Mouse (Mus musculus) liver, embryonic 16.5 days (tissue): ENCODE measurements at regions not wholly inside any gene's neighbourhood (a gene's known extent, or its start where the extent isn't known, plus 50 kb on each side); places are given as distances from the start of the nearest gene placed in this dataset.

ENCODE experiments used
- ATAC-seq: fragments of 200-750 bp; cut with Nextera tagmentation; 2 replicates; pipeline ENCODE4 v1.8.0; 2017; ENCODE audit warnings: low read depth, mild to moderate bottlenecking, moderate number of reproducible peaks, moderate library complexity
- H3K27ac ChIP-seq: fragments of 300-500 bp; sonication (generic); 2 replicates; pipeline ENCODE4 v1.5.1; 2014; ENCODE audit warnings: mild to moderate bottlenecking, low read length
- H3K27me3 ChIP-seq: fragments of 300-500 bp; sonication (generic); 2 replicates; pipeline ENCODE4 v1.6.1; 2014; ENCODE audit warnings: low read depth, low read length, mixed read lengths; ENCODE audit not compliant: control insufficient read depth, insufficient read depth
- H3K36me3 ChIP-seq: fragments of 300-500 bp; sonication (generic); 2 replicates; pipeline ENCODE4 v1.6.1; 2014; ENCODE audit warnings: mild to moderate bottlenecking; ENCODE audit not compliant: control insufficient read depth, insufficient read depth
- H3K4me1 ChIP-seq: fragments of 300-500 bp; sonication (generic); 2 replicates; pipeline ENCODE4 v1.6.1; 2014; ENCODE audit warnings: low read depth, low read length, mixed read lengths; ENCODE audit not compliant: control insufficient read depth
- H3K4me2 ChIP-seq: fragments of 300-500 bp; sonication (generic); 2 replicates; pipeline ENCODE4 v1.6.1; 2014; ENCODE audit warnings: low read depth, low read length, mixed read lengths
- H3K4me3 ChIP-seq: fragments of 300-500 bp; sonication (generic); 2 replicates; pipeline ENCODE4 v1.5.1; 2014; ENCODE audit warnings: low read depth, mild to moderate bottlenecking, low read length
- H3K9ac ChIP-seq: fragments of 300-500 bp; sonication (generic); 2 replicates; pipeline ENCODE4 v1.6.1; 2014; ENCODE audit warnings: low read depth, low read length
- H3K9me3 ChIP-seq: fragments of 300-500 bp; sonication (generic); replicated peaks from 2 replicates; pipeline ENCODE4 v1.6.1; 2016; ENCODE audit warnings: low read length; ENCODE audit not compliant: control insufficient read depth
- WGBS: fragments of 180-500 bp; shearing (Covaris S2); extraction: QIAGEN DNeasy Blood & Tissue Kit; methylation state at CpG from one replicate; pipeline ENCODE4 v1.1.7; 2014; ENCODE audit not compliant: insufficient replicate concordance; 5-methylcytosine and 5-hydroxymethylcytosine counted together

DNA sequence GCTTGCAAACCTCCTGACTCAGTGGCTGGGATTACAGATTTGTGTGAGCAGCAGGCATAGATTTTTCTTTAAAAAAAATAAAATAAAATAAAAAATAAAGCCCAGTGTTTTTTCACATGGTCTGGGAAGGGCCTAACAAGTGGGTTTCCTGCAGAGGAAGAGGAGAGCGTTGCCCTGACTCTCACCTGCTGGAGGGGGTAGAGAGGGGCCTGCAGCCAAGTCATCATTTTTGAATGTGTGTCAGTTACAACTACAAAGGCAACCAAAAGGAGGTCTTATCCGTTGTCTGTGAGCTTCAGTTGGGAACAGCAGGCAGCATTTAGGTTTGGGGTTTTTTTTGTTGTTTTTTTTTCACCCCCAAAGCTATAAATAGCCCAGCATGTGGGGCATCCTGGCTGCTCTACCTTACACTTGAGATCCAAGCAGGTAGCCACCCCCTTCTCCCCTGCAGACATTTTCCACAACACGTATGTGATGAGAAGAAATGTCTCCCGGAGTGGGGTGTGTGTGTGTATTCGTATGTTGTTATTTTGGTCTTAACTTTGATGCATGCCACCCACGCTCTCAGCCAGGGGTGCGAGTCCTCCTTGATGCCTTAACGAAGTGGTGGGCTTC, 285.7 kb upstream of the 4930412O13Rik start:
- H3K9me3 ChIP-seq, result no peaks in the 10 kb centered on the region
- H3K9ac ChIP-seq, result no peak overlapping the region
- H3K27me3 ChIP-seq, result no peaks in the 10 kb centered on the region
- no peak for ATAC-seq
- H3K27ac ChIP-seq, result no peak overlapping the region
- no peak overlapping the region for H3K4me2 ChIP-seq
- WGBS, result 63% methylated on average over 8 of the region's 8 CpGs
- no peaks in the 10 kb centered on the region for H3K36me3 ChIP-seq
- no peaks in the 10 kb centered on the region for H3K4me1 ChIP-seq
- H3K4me3 ChIP-seq, result no peak overlapping the region

DNA sequence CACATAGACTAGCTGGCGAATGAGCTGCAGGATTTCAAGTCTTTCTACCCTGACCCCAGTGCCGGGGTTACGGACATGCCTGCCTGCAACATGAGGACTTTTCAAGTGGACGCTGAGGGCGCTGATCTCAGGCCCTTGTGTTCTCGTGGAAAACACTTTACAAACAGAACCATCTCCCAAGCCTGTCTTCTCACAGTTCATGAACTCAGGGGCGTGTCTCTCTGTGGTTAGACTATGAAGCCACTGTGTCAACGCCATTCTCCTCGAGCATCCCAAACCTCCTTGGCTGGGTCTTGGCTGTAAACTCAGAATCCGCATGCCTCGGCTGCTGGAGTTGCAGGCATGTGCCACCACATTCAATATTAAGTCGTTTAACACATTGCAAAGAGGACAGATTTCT, 284.9 kb upstream of the 4930412O13Rik start:
- Histone ChIP-seq H3K27ac (no peak overlapping the region), H3K4me3 (no peak overlapping the region), H3K9ac (no peak overlapping the region), H3K4me2 (no peak overlapping the region), H3K36me3 (no peaks in the 10 kb centered on the region), H3K9me3 (no peaks in the 10 kb centered on the region), H3K4me1 (no peaks in the 10 kb centered on the region), H3K27me3 (no peaks in the 10 kb centered on the region)
- ATAC-seq, result no peak
- 56% methylated on average over 12 of the region's 12 CpGs for WGBS

GRCm38 (mm10) chr2:9604984-9605383, 276.1 kb upstream of the 4930412O13Rik start:
- Histone ChIP-seq H3K27ac (no peak overlapping the region), H3K4me2 (no peak overlapping the region), H3K9ac (no peak overlapping the region), H3K4me1 (no peaks in the 10 kb centered on the region), H3K27me3 (no peaks in the 10 kb centered on the region), H3K36me3 (no peaks in the 10 kb centered on the region), H3K9me3 (no peaks in the 10 kb centered on the region), H3K4me3 (no peak overlapping the region)
- WGBS, result 74% methylated on average over 6 of the region's 6 CpGs
- ATAC-seq, result no peak

GRCm38 (mm10) chr2:9607547-9607946, 273.5 kb upstream of the 4930412O13Rik start:
- H3K27me3 ChIP-seq, result no peaks in the 10 kb centered on the region
- no peaks in the 10 kb centered on the region for H3K36me3 ChIP-seq
- no peak overlapping the region for H3K4me2 ChIP-seq
- ATAC-seq, result no peak
- no peaks in the 10 kb centered on the region for H3K4me1 ChIP-seq
- WGBS, result 50% methylated on average over 2 of the region's 2 CpGs
- H3K9me3 ChIP-seq, result no peaks in the 10 kb centered on the region
- no peak overlapping the region for H3K27ac ChIP-seq
- H3K9ac ChIP-seq, result no peak overlapping the region
- no peak overlapping the region for H3K4me3 ChIP-seq

DNA sequence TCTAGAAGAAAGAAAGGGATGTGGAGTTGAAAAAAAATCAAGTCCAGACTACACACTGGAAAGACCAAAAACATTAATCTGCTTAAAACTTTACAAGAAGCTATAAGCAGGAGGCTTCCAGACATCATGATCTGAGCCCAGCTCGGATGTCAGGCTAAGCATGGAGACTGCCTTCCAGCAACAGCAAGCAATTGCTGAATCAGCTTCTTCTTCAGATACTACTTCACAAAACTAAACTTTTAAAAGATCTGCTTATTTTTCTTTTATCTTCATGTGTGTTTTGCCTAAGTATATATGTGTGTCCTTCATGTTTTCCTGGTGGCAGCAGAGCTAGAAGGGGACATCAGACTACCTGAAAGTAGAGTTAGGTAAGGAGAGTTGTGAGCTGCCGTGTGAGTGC, 266.6 kb upstream of the 4930412O13Rik start:
- Histone ChIP-seq H3K27me3 (no peaks in the 10 kb centered on the region), H3K4me3 (no peak overlapping the region), H3K9ac (no peak overlapping the region), H3K36me3 (no peaks in the 10 kb centered on the region), H3K9me3 (no peaks in the 10 kb centered on the region), H3K4me2 (no peak overlapping the region), H3K4me1 (no peaks in the 10 kb centered on the region), H3K27ac (no peak overlapping the region)
- no peak for ATAC-seq
- 50% methylated on average over 2 of the region's 2 CpGs for WGBS

- H3K4me3 ChIP-seq, result no peak overlapping the region
- no peaks in the 10 kb centered on the region for H3K27me3 ChIP-seq
- ATAC-seq, result no peak
- no peaks in the 10 kb centered on the region for H3K4me1 ChIP-seq
- WGBS, result 56% methylated on average over 5 of the region's 5 CpGs
- no peak overlapping the region for H3K9ac ChIP-seq
- no peak overlapping the region for H3K4me2 ChIP-seq
- H3K9me3 ChIP-seq, result no peaks in the 10 kb centered on the region
- no peak overlapping the region for H3K27ac ChIP-seq
- no peaks in the 10 kb centered on the region for H3K36me3 ChIP-seq
Observed at GRCm38 (mm10) chr2:9616292-9616691, 264.8 kb upstream of the 4930412O13Rik start.

- H3K4me3 ChIP-seq, result no peak overlapping the region
- ATAC-seq, result no peak
- no peaks in the 10 kb centered on the region for H3K27me3 ChIP-seq
- no peak overlapping the region for H3K4me2 ChIP-seq
- no peak overlapping the region for H3K27ac ChIP-seq
- no peaks in the 10 kb centered on the region for H3K9me3 ChIP-seq
- WGBS, result 67% methylated on average over 21 of the region's 21 CpGs
- H3K4me1 ChIP-seq, result no peaks in the 10 kb centered on the region
- no peaks in the 10 kb centered on the region for H3K36me3 ChIP-seq
- no peak overlapping the region for H3K9ac ChIP-seq
Observed at GRCm38 (mm10) chr2:9620303-9621244, 260.5 kb upstream of the 4930412O13Rik start.

DNA sequence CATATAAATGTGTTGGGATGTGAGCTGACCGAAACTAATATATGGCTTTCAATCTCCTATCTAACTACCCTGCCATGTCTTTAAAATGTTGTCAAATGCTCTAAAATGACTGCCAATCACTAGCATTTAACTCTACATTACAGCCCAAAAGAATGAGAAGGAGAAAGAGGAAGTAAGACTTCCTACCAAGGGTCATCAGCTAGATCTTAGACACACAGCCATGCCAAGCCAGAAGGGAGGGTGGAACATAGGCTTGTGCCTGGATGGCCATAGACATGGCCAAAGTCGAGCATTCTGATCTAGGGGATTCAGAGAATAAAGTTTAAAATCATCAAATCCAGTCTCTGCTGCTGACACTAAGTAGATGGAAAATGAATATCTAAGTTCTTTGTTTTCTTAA, 257.4 kb upstream of the 4930412O13Rik start:
- ATAC-seq, result no peak
- Histone ChIP-seq H3K9me3 (no peaks in the 10 kb centered on the region), H3K4me3 (no peak overlapping the region), H3K36me3 (no peaks in the 10 kb centered on the region), H3K27me3 (no peaks in the 10 kb centered on the region), H3K9ac (no peak overlapping the region), H3K4me1 (no peaks in the 10 kb centered on the region), H3K4me2 (no peak overlapping the region), H3K27ac (no peak overlapping the region)
- WGBS, result 40% methylated on average over 2 of the region's 2 CpGs

DNA sequence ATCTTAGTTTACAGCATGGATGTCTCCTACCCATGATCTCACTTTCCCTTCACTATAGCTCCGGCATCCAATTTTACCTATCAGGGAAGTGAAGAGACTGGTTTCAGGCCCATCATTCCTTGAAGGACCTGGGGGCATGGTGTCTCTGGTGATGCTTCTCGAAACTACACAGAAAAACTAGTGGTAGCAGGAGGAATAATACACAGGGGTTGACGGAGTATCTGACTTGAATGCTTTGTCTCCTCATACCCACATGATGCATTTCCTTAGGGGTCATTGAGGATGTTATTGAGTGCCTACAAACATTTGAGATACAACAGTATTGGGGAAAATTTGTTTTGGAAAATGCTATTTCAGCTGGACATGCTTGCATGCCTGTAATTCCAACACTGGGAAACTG, 253.0 kb upstream of the 4930412O13Rik start:
- Histone ChIP-seq H3K9me3 (no peaks in the 10 kb centered on the region), H3K4me2 (no peak overlapping the region), H3K36me3 (no peaks in the 10 kb centered on the region), H3K4me3 (no peak overlapping the region), H3K27ac (no peak overlapping the region), H3K9ac (no peak overlapping the region), H3K4me1 (no peaks in the 10 kb centered on the region), H3K27me3 (no peaks in the 10 kb centered on the region)
- WGBS, result 61% methylated on average over 3 of the region's 3 CpGs
- ATAC-seq, result no peak
